Mouse (Mus musculus) liver, embryonic 14.5 days (tissue): ENCODE data around the gene Hacl1.

Source experiments
- CTCF ChIP-seq: IDR thresholded peaks from 2 replicates; pipeline ENCODE4 v1.5.1; 2016; ENCODE audit warnings: antibody characterized with exemption, low read depth, control low read depth
- EP300 ChIP-seq: IDR thresholded peaks from 2 replicates; pipeline ENCODE4 v1.6.1; 2016; ENCODE audit warnings: antibody characterized with exemption, low read depth

DNA sequence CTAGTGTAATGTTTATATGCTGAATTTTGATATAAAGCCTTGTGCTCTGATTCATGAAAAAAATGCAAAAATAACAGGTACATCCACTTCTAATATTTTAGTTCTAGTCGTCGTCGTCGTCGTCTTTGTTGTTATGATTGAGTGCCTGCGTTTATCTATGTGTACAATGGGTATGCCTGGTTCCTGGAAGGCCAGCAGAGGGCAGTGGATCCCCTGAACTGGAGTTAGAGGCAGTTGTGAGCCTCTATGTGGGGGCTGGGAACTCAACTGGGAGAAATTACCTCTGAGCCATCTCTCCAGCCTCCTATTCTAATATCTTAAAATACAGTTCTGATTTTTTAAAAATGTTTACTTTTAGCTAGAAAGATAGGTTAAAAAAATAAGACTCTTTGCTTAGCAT, 35.6 kb downstream of the Hacl1 start:
- TF ChIP-seq CTCF (peak; percentile 64), EP300 (no peak)
